Mouse (Mus musculus): Measurements from ENCODE around the gene Zfp978.
"Not testable (repeated sequence)": the region's sequence is repeated elsewhere in the genome, so short reads cannot be mapped to it uniquely, and the experiment has no call there.

The Zfp978 gene

GRCm38 (mm10) chr4:147407463-147407822, 46.3 kb downstream of the Zfp978 start:
- no peak for DNase-seq (ENCODE audit: low spot score)

- DNase-seq (ENCODE audit: low spot score), result not testable (repeated sequence)
These were observed 55.3 kb downstream of the Zfp978 start for GRCm38 (mm10) chr4:147416365-147416764.

- no peak for DNase-seq (ENCODE audit: low spot score)
These were observed 56.2 kb downstream of the Zfp978 start for GRCm38 (mm10) chr4:147417157-147417778.

GRCm38 (mm10) chr4:147417921-147418320, 56.8 kb downstream of the Zfp978 start:
- no peak for DNase-seq (ENCODE audit: low spot score)

GRCm38 (mm10) chr4:147418333-147418732, 57.2 kb downstream of the Zfp978 start:
- DNase-seq (ENCODE audit: low spot score), result not testable (repeated sequence)

- not testable (repeated sequence) for DNase-seq (ENCODE audit: low spot score)
These were observed 58.1 kb downstream of the Zfp978 start for GRCm38 (mm10) chr4:147419190-147419589.

- DNase-seq (ENCODE audit: low spot score), result not testable (repeated sequence)
These were observed 58.9 kb downstream of the Zfp978 start for GRCm38 (mm10) chr4:147419756-147420590.

- no peak for DNase-seq (ENCODE audit: low spot score)
These were observed 59.7 kb downstream of the Zfp978 start for GRCm38 (mm10) chr4:147420794-147421193.

- DNase-seq (ENCODE audit: low spot score), result not testable (repeated sequence)
These were observed 60.2 kb downstream of the Zfp978 start for GRCm38 (mm10) chr4:147421316-147421715.

- DNase-seq (ENCODE audit: low spot score), result no peak
These were observed 62.0 kb downstream of the Zfp978 start for GRCm38 (mm10) chr4:147423140-147423539.

GRCm38 (mm10) chr4:147423641-147424298, 62.7 kb downstream of the Zfp978 start:
- no peak for DNase-seq (ENCODE audit: low spot score)

GRCm38 (mm10) chr4:147424404-147424803, 63.3 kb downstream of the Zfp978 start:
- not testable (repeated sequence) for DNase-seq (ENCODE audit: low spot score)

- DNase-seq (ENCODE audit: low spot score), result not testable (repeated sequence)
These were observed 64.7 kb downstream of the Zfp978 start for GRCm38 (mm10) chr4:147425615-147426347.

- DNase-seq (ENCODE audit: low spot score), result no peak
These were observed 69.5 kb downstream of the Zfp978 start for GRCm38 (mm10) chr4:147430651-147431050.

- DNase-seq (ENCODE audit: low spot score), result not testable (repeated sequence)
These were observed 70.8 kb downstream of the Zfp978 start for GRCm38 (mm10) chr4:147431696-147432442.

GRCm38 (mm10) chr4:147432443-147432790, 71.3 kb downstream of the Zfp978 start:
- DNase-seq (ENCODE audit: low spot score), result no peak

GRCm38 (mm10) chr4:147433017-147433416, 71.9 kb downstream of the Zfp978 start:
- no peak for DNase-seq (ENCODE audit: low spot score)

GRCm38 (mm10) chr4:147433874-147434273, 72.8 kb downstream of the Zfp978 start:
- DNase-seq (ENCODE audit: low spot score), result no peak

All from layer of hippocampus, adult 9-10 months (tissue).